Mouse (Mus musculus) stomach, postnatal 0 days (tissue): ENCODE data around the gene Sec22b. TPM values are rescaled to one million over a fixed set of nuclear protein-coding genes. Genes with fewer than 3 reads are reported as not detected.

Source experiments
- ATAC-seq: fragments of 200-750 bp; cut with Nextera tagmentation; 2 replicates; pipeline ENCODE4 v1.8.0; 2017; ENCODE audit not compliant: low FRiP score, low TSS enrichment
- DNase-seq: peaks from one replicate; pipeline ENCODE4 v3.0.0-alpha.2; 2016; ENCODE audit warnings: low spot score
- H3K27ac ChIP-seq: fragments of 300-500 bp; sonication (generic); replicated peaks from 2 replicates; pipeline ENCODE4 v1.5.1; 2014; ENCODE audit warnings: mild to moderate bottlenecking, control low read depth
- H3K27me3 ChIP-seq: fragments of 300-500 bp; sonication (generic); 2 replicates; pipeline ENCODE4 v1.6.1; 2014; ENCODE audit warnings: low read length; ENCODE audit not compliant: control insufficient read depth, insufficient read depth
- H3K36me3 ChIP-seq: fragments of 300-500 bp; sonication (generic); 2 replicates; pipeline ENCODE4 v1.6.1; 2014; ENCODE audit warnings: low read length, mixed read lengths; ENCODE audit not compliant: control insufficient read depth, insufficient read depth
- H3K4me1 ChIP-seq: fragments of 300-500 bp; sonication (generic); replicated peaks from 2 replicates; pipeline ENCODE4 v1.6.1; 2014; ENCODE audit warnings: antibody characterized with exemption; ENCODE audit not compliant: control insufficient read depth, insufficient read depth
- H3K4me2 ChIP-seq: fragments of 300-500 bp; sonication (generic); replicated peaks from 2 replicates; pipeline ENCODE4 v1.6.1; 2014; ENCODE audit warnings: low read depth, mild to moderate bottlenecking, control low read depth, moderate library complexity
- H3K4me3 ChIP-seq: fragments of 300-500 bp; sonication (generic); 2 replicates; pipeline ENCODE4 v1.5.1; 2014; ENCODE audit warnings: low read depth, low read length, control low read depth
- H3K9ac ChIP-seq: fragments of 300-500 bp; sonication (generic); 2 replicates; pipeline ENCODE4 v1.6.1; 2014; ENCODE audit warnings: mild to moderate bottlenecking, low read length, control low read depth, mixed read lengths
- H3K9me3 ChIP-seq: fragments of 300-500 bp; sonication (generic); 2 replicates; pipeline ENCODE4 v1.6.1; 2016; ENCODE audit warnings: low read length; ENCODE audit not compliant: control insufficient read depth
- CTCF ChIP-seq: IDR thresholded peaks from 2 replicates; pipeline ENCODE4 v1.5.1; 2016; ENCODE audit warnings: antibody characterized with exemption, low read depth, mild to moderate bottlenecking, moderate library complexity
- EP300 ChIP-seq: optimal IDR thresholded peaks from 2 replicates; pipeline ENCODE3; 2016; ENCODE audit warnings: antibody characterized with exemption
- WGBS: fragments of 180-500 bp; shearing (Covaris S2); extraction: QIAGEN DNeasy Blood & Tissue Kit; methylation state at CpG from one replicate; pipeline ENCODE4 v1.1.7; 2014; 5-methylcytosine and 5-hydroxymethylcytosine counted together
- polyA plus RNA-seq: library from polyadenylated mRNA; unstranded; fragments of >200 nt; fragmentation: Nextera tagmentation; extraction: Ambion mirVana; gene quantifications from 2 replicates; pipeline ENCODE4 v1.2.1, GENCODE M21; 2015

Gene Sec22b
- polyA plus RNA-seq, 1 experiment from 2014 or later: 90.6 TPM

DNA sequence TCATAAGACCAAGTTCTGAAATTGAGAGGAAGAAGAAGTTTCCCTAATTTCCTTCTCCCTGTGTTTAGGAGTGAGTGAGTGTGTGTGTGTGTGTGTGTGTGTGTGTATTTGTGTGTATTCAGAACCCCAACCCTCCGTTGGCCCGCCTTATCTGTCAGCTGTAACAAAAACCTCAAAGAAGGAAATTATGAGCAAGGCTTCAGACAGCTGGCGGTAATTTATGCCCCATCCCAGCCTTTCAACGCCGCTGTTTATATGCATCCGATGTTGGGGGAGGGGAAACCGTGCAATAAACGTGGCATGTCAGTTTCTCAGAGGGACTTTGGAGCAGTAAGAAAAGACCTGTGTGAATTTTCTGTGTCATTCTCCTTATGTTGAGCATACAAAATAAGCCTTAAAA, 24.7 kb upstream of the Sec22b start:
- DNase-seq (no peak), ATAC-seq (no peak)
- WGBS: 41% methylated on average over 8 of the region's 8 CpGs
- no peaks in the 10 kb centered on the region for H3K9me3 ChIP-seq
- H3K27ac ChIP-seq: no peak overlapping the region
- no peaks in the 10 kb centered on the region for H3K27me3 ChIP-seq
- TF ChIP-seq EP300: no peak
- no peak for TF ChIP-seq CTCF
- H3K4me1 ChIP-seq: no peaks in the 10 kb centered on the region
- no peak overlapping the region for H3K9ac ChIP-seq
- H3K36me3 ChIP-seq: no peaks in the 10 kb centered on the region
- H3K4me3 ChIP-seq: no peak overlapping the region
- no peak overlapping the region for H3K4me2 ChIP-seq

- no peaks in the 10 kb centered on the region for H3K4me1 ChIP-seq
- DNase-seq: peak; percentile 82
- no peaks in the 10 kb centered on the region for H3K27me3 ChIP-seq
- H3K4me2 ChIP-seq: no peak overlapping the region
- H3K9ac ChIP-seq: no peak overlapping the region
- WGBS: 22% methylated on average over 5 of the region's 5 CpGs
- H3K9me3 ChIP-seq: no peaks in the 10 kb centered on the region
- ATAC-seq: no peak
- no peak overlapping the region for H3K4me3 ChIP-seq
- H3K36me3 ChIP-seq: no peaks in the 10 kb centered on the region
- no peak overlapping the region for H3K27ac ChIP-seq
- TF ChIP-seq EP300: no peak
- peak; percentile 92 for TF ChIP-seq CTCF
Measured at GRCm38 (mm10) chr3:97879222-97879621, 21.8 kb upstream of the Sec22b start.

GRCm38 (mm10) chr3:97881576-97881975, 19.4 kb upstream of the Sec22b start:
- DNase-seq (no peak), ATAC-seq (no peak)
- Histone ChIP-seq H3K4me2 (no peak overlapping the region), H3K4me3 (no peak overlapping the region), H3K9ac (no peak overlapping the region), H3K9me3 (no peaks in the 10 kb centered on the region), H3K27me3 (no peaks in the 10 kb centered on the region), H3K4me1 (no peaks in the 10 kb centered on the region), H3K36me3 (no peaks in the 10 kb centered on the region), H3K27ac (no peak overlapping the region)
- TF ChIP-seq CTCF (no peak), EP300 (no peak)
- WGBS: 96% methylated on average over 5 of the region's 5 CpGs

DNA sequence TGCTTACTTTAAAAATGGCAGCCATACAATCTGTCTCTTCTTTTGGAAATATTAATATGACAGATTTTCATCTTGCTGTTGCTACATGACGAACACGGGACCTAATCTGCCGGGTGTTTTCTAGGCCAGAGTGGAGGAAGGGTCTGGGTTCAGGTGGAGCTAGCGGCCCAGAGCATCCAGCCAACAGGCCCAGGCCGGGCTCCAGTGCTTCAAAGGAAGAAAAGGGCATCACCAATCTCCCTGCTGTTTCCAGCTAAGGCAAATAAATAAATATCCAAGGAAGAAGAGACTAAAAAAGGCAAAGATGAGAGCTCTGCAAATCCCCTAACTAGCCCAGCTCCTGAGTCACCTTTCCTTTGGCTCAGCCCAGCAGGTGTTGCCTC, 13.2 kb upstream of the Sec22b start:
- Histone ChIP-seq H3K4me1 (no peaks in the 10 kb centered on the region), H3K9me3 (no peaks in the 10 kb centered on the region), H3K27ac (no peak overlapping the region), H3K36me3 (no peaks in the 10 kb centered on the region), H3K9ac (no peak overlapping the region), H3K4me2 (no peak overlapping the region), H3K4me3 (no peak overlapping the region), H3K27me3 (no peaks in the 10 kb centered on the region; the same call in 1 of the 2 replicates)
- TF ChIP-seq EP300: no peak
- TF ChIP-seq CTCF: no peak
- no peak for ATAC-seq
- no peak for DNase-seq
- 69% methylated on average over 5 of the region's 5 CpGs for WGBS

- 0 out of 2 replicates have a peak within 1 kb of the TSS, but pooled peaks have one; percentile 38 for H3K9ac ChIP-seq
- peak within 1 kb of the TSS; percentile 63 for H3K4me2 ChIP-seq
- H3K27me3 ChIP-seq: no peaks in the 10 kb centered on the region; the same call in 1 of the 2 replicates
- WGBS: 2% methylated on average over 43 of the region's 44 CpGs
- H3K9me3 ChIP-seq: no peaks in the 10 kb centered on the region
- H3K4me3 ChIP-seq: peak within 1 kb of the TSS; percentile 36
- ATAC-seq (peak; percentile 54), DNase-seq (peak; percentile 33)
- H3K27ac ChIP-seq: no peak within 1 kb of the TSS
- H3K36me3 ChIP-seq: no peaks in the 10 kb centered on the region
- H3K4me1 ChIP-seq: no peaks in the 10 kb centered on the region
- no peak for TF ChIP-seq EP300
- TF ChIP-seq CTCF: no peak
Measured at GRCm38 (mm10) chr3:97888168-97888901, 12.7 kb upstream of the Sec22b start, which contains the start of gene Pde4dip. Pde4dip (minus strand) TSS chr3:97888707.

DNA sequence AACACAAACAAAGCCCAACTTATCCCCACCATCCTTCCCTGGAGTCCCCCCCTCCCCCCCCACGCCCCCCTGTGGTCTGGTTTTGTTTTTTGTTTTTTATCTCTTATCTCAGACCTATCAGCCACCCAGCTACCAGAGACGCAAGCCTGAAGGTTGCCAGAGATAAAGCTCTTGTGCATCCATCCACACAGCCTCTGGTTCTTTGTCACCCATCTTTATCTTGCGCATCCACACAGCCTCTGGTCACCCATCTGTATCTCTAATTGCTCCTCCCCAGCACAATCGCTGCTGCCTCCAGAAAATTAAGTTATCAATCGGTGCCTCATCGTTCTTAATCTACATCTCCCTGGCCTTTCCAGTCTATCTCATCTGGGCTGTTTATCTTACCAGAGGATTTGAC, 10.8 kb upstream of the Sec22b start:
- no peak for DNase-seq

More for the DNA sequence above, 10.8 kb upstream of the Sec22b start:
- no peaks in the 10 kb centered on the region; the same call in 1 of the 2 replicates for H3K27me3 ChIP-seq
- H3K4me3 ChIP-seq: no peak overlapping the region
- ATAC-seq: no peak
- TF ChIP-seq CTCF (no peak), EP300 (no peak)
- no peak overlapping the region for H3K27ac ChIP-seq
- H3K9me3 ChIP-seq: no peaks in the 10 kb centered on the region
- WGBS: 55% methylated on average over 6 of the region's 6 CpGs
- no peak overlapping the region for H3K4me2 ChIP-seq
- no peaks in the 10 kb centered on the region for H3K36me3 ChIP-seq
- H3K4me1 ChIP-seq: no peaks in the 10 kb centered on the region
- no peak overlapping the region for H3K9ac ChIP-seq
